Mouse (Mus musculus) stomach, postnatal 0 days (tissue): Measurements from ENCODE around the gene Usp38.

Source experiments
- CTCF ChIP-seq: IDR thresholded peaks from 2 replicates; pipeline ENCODE4 v1.5.1; 2016; ENCODE audit warnings: antibody characterized with exemption, low read depth, mild to moderate bottlenecking, moderate library complexity
- EP300 ChIP-seq: optimal IDR thresholded peaks from 2 replicates; pipeline ENCODE3; 2016; ENCODE audit warnings: antibody characterized with exemption

DNA sequence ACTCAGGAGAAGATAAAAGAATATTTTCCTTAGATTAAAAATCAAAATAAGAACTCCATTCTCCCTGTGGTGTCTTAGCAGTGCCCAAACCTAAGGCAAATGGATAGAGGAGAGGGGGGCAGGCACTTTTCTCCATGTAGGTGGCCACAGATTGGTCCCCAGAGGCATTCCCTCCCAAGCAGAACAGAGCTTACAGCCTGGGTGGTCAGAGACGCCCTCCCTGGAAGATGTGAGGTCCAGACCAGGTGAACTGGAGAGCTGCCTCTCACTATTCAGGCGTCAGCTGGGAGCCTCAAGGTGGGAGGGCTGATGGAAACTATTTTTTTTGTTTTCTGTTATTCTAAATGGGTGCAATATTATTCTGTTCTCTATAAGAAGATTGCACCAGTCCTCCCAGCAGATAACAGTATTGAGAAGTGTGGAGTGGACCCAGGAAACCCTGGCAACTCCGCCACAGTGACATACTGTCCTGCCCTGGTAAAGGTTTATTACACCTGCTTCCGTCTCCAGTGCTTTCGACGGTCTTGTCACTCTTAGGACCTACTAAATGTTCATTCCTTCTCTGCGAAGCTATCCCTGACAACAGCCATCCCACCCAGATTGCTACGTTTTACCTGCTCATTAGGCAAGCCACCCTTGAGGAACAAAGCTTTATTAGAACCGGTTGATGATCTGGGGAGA is 55.0 kb downstream of the Usp38 start:
- no peak for TF ChIP-seq CTCF
- TF ChIP-seq EP300: no peak
